Mouse (Mus musculus) macrophage (primary cell): ENCODE results near the gene Kdr. TPM values are rescaled to one million over a fixed set of nuclear protein-coding genes. Genes with fewer than 3 reads are reported as not detected.
"Not testable (repeated sequence)": the region's sequence is repeated elsewhere in the genome, so short reads cannot be mapped to it uniquely, and the experiment has no call there.

Experiments used
- H3K27ac ChIP-seq: fragments of 350-480 bp; formaldehyde crosslinking; 2 replicates; pipeline ENCODE4 v1.9.0; 2021
- H3K36me3 ChIP-seq: fragments of 350-480 bp; formaldehyde crosslinking; 2 replicates; pipeline ENCODE4 v1.9.0; 2021; ENCODE audit errors: inconsistent target
- H3K4me3 ChIP-seq: fragments of 350-480 bp; formaldehyde crosslinking; 2 replicates; pipeline ENCODE4 v1.9.0; 2021; ENCODE audit errors: inconsistent target
- H3K79me2 ChIP-seq: fragments of 350-480 bp; formaldehyde crosslinking; 2 replicates; pipeline ENCODE4 v1.9.0; 2021; ENCODE audit errors: inconsistent target
- WGBS: methylation state at CpG from one replicate; pipeline ENCODE4 v1.1.7; 2026; ENCODE audit warnings: inconsistent platforms; ENCODE audit not compliant: missing documents; 5-methylcytosine and 5-hydroxymethylcytosine counted together
- polyA plus RNA-seq: library from polyadenylated mRNA; stranded (reverse); fragments of 250-400 nt; gene quantifications from 3 replicates; pipeline ENCODE4 v1.2.4, GENCODE M21; 2018; ENCODE audit warnings: inconsistent platforms

Gene Kdr
- polyA plus RNA-seq, 1 experiment from 2014 or later, result 5.8 TPM

DNA sequence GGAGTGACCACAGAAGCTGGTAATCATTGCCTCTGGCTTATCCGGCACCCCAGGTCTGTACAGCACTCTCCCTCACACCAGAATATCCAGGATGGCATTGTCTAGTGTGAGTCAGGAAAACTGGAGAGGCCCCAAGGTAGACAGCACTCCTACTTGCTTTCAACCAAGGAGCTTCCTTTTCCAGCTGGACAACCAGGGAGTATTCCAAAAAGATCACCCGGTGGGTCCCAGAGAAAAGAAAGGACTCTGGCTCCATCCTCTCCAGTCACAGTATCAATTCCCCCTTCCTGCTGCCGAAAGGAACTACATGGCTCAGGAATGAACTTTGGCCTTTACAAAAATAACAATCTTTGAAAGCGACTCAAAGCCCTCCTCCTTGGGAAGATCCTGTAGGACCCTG, 32.9 kb downstream of the Kdr start:
- 98% methylated on average over 4 of the region's 4 CpGs for WGBS
- Histone ChIP-seq H3K4me3 (no peak overlapping the region), H3K27ac (no peak overlapping the region), H3K36me3 (peaks cover 11% of the 10 kb centered on the region), H3K79me2 (no peaks in the 10 kb centered on the region)

DNA sequence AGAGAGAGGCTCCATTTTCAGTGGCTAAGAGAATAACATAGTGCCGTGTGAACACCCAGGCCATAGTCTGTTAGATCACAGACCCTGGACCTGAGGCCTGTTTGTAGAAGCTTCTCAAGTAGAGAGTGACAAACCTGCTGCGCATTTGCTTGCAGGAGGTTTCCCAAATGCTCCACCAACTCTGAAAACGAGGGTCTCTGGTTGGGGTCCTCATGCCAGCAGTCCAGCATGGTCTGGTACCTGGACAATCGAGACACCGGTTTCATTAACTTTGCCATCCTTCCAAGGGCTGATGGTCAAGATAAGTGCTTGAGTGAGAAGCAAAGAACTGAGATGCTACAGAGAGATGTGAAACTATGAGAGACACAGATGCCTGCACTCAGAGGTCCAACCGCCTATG, 35.0 kb downstream of the Kdr start:
- peaks cover 7% of the 10 kb centered on the region; the same call in 1 of the 2 replicates for H3K36me3 ChIP-seq
- WGBS, result 92% methylated on average over 6 of the region's 6 CpGs
- H3K4me3 ChIP-seq, result no peak overlapping the region
- H3K79me2 ChIP-seq, result no peaks in the 10 kb centered on the region
- no peak overlapping the region for H3K27ac ChIP-seq

DNA sequence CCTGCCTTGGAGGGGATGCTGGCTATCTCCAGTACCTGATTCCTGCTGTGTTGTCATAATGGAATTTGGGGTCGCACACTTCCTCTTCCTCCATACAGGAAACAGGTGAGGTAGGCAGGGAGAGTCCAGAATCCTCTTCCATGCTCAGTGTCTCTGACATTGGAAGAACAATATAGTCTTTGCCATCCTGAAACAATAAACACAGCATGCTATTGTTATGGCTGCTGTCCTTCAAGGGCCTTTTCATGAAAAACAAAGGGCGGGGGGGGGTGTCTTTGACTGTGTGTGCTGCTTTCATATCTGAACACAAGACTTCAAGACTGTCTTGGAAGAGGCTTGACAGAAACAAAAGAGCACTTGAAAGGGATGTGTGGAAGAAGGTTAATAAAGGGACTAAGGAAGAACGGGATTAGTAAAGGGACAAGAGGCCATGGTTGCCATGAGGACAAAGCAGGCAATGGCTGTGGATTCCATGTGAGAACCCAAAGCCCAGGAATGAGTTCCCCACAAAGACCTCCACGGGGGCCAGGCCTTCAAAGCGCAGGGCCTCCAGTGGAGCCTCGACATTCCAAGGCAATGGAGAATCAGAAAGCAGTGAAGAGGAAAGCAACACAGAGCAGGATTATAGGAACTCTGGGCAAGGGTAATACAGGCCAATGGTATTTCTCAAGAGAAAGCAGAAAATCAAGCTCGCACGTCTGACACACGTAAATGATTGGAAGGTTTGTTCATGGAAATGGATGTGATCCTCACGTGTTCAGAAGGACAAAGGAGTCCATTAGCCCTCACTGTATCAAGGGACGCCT, 36.3 kb downstream of the Kdr start:
- H3K27ac ChIP-seq, result no peak overlapping the region
- peaks cover 7% of the 10 kb centered on the region; the same call in 1 of the 2 replicates for H3K36me3 ChIP-seq
- 95% methylated on average over 11 of the region's 11 CpGs for WGBS
- H3K4me3 ChIP-seq, result no peak overlapping the region
- no peaks in the 10 kb centered on the region for H3K79me2 ChIP-seq

DNA sequence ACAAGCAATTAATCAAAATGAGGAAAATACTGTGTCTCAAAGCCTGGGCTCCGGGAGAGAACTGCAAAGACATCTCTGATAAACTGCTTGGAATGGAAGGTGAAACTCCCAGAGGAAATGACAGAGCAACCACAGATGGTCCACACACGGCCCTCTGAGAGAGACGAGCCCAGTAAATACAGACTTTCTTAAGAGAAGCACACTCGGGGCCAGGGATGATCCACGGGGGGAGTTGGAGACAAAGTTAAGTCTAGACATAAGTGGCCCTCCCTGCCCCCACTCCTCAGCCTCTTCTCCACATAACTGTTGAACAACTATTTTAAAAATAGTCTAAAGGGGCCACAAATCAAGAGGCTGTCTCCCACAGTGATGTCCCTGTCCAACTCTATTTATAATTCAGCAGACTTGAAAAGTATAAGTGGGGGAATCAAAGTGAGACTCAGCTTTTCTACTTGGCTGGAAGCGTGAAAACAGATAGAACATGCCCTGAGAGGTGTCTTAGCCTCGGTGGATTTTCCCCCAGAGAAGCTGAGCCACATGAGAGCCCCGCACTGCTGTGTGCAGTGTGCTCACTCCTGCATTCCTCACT, 39.0 kb downstream of the Kdr start:
- Histone ChIP-seq H3K36me3 (peaks cover 7% of the 10 kb centered on the region; the same call in 1 of the 2 replicates), H3K27ac (no peak overlapping the region), H3K79me2 (no peaks in the 10 kb centered on the region), H3K4me3 (no peak overlapping the region)
- 40% methylated on average over 8 of the region's 8 CpGs for WGBS

DNA sequence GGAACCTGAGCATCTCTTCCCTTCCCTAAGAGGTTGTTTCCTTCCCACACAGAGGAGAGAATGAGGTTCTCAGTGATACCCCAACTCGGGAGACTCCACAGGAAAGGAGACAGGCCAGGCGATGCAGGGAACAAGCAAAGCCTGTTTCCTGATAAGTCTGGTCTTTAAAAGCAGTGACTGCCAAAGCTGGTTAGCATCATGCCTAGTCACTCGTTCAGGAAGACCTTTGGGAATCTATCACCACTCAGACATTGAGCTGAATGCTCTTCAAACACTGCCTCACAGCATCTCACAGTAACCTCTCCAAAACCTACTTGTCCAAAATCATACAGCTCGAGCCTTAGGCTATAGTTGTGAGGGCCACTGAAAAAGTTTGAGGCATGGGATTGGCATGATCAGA, 40.2 kb downstream of the Kdr start:
- 0 out of 2 replicates have a peak, but pooled peaks cover under 1% of the 10 kb centered on the region for H3K36me3 ChIP-seq
- no peaks in the 10 kb centered on the region for H3K79me2 ChIP-seq
- WGBS, result 70% methylated on average over 4 of the region's 4 CpGs
- H3K27ac ChIP-seq, result no peak overlapping the region
- H3K4me3 ChIP-seq, result no peak overlapping the region

DNA sequence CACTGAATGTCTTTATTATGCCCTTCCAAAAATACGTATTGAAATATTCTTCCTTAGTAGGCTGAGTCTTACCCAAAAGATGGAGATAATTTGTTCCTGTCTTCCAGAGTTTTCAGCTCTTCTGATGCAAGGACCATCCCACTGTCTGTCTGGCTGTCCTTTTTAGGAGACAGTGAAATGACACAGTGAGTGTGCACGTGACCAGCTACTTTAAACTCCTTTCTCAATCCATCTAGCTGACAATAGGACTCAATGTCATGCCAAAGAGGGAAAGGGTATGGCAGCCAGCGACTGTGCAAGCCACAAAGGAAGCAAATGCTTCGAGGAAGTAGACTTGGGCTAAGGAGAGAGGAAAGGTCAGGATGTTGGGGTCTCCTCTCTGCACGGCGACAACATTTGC, 42.0 kb downstream of the Kdr start:
- Histone ChIP-seq H3K4me3 (no peak overlapping the region), H3K27ac (no peak overlapping the region), H3K79me2 (no peaks in the 10 kb centered on the region), H3K36me3 (no peaks in the 10 kb centered on the region)
- WGBS, result 50% methylated on average over 6 of the region's 6 CpGs

DNA sequence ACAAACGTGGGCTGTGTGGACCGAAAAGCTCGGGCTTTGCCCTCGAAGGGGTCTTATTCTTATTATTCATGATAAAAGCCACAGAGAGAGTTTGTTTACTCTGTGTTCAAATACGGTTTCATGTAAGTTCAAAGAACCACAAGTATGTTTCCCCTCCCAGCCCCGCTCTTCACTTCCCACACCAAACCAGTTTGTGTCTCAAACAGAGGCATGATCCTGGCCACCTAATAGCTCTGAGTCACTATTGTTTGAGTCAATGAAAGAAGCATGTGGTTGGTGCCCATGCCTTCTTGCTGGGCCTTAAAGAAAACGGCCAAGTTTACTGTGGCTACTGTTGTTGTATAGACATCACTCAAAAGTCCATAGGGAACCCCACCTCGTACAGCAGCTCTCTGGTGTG, 43.0 kb downstream of the Kdr start:
- Histone ChIP-seq H3K27ac (no peak overlapping the region), H3K79me2 (no peaks in the 10 kb centered on the region), H3K4me3 (no peak overlapping the region), H3K36me3 (no peaks in the 10 kb centered on the region)
- 83% methylated on average over 8 of the region's 8 CpGs for WGBS

DNA sequence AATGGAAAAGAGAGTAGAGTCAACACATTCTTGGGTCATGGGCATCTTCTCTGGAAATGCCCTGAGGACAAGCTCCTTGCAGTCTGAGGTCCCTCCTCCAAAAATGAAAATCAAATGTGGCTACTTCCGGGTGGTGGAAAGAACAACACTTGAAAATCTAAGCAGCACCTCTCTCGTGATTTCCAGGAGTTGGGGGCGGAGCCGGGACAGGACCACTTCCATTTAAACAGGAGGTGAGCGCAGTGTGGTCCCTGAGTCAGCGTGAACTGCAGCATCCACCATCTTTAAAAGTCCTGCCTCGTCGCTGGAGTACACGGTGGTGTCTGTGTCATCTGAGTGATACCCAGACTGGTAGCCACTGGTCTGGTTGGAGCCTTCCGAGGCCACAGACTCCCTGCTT, 44.1 kb downstream of the Kdr start:
- Histone ChIP-seq H3K4me3 (no peak overlapping the region), H3K36me3 (no peaks in the 10 kb centered on the region), H3K27ac (peak overlapping the region; percentile 92), H3K79me2 (no peaks in the 10 kb centered on the region)
- 82% methylated on average over 10 of the region's 10 CpGs for WGBS

DNA sequence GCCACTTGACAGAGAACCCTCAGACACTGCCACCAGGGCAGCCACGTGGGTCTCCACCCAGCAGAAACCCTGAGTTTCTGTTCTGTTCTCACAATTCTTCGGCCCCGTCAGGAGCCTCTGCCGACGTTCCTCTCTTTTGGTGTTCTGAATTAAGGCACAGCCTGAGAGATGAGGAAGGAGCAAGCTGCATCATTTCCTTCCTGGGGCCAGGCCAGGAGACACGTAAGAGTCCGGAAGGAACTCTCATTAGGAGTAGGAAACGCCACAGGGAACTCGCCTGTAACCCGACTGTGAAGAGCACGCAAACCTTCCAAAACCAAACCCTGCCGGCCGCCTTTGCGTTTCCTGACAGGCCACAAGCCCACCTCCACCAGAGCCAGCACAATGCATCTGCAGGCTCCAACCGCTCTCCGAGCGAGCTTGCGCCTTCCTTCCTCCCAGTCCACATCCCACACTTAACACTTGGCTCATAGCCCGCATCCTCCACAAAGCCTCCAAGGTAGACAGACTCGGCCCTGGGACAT, 44.7 kb downstream of the Kdr start:
- Histone ChIP-seq H3K4me3 (no peak overlapping the region; the same call in 1 of the 2 replicates), H3K27ac (peak overlapping the region; percentile 92), H3K36me3 (no peaks in the 10 kb centered on the region), H3K79me2 (no peaks in the 10 kb centered on the region)
- WGBS, result 3% methylated on average over 20 of the region's 20 CpGs

DNA sequence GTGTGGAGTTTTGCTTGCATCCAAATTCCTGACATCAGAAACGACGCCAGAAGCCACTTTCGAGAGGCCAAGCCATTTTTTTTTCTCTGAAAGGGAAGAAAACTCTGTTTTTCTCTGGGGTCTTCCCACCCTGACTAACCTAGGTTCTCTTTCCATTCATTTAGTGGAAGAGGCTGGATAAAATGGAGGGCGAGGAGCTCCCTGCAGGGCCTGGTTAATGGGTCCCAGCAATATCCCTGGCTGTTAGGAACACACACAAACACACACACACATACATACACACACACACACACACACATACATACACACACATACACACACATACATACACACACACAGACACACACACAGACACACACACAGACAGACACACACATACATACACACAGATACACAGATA, 46.8 kb downstream of the Kdr start:
- H3K36me3 ChIP-seq, H3K27ac ChIP-seq, H3K4me3 ChIP-seq, H3K79me2 ChIP-seq: not testable (repeated sequence)
- 95% methylated on average over 4 of the region's 4 CpGs for WGBS

DNA sequence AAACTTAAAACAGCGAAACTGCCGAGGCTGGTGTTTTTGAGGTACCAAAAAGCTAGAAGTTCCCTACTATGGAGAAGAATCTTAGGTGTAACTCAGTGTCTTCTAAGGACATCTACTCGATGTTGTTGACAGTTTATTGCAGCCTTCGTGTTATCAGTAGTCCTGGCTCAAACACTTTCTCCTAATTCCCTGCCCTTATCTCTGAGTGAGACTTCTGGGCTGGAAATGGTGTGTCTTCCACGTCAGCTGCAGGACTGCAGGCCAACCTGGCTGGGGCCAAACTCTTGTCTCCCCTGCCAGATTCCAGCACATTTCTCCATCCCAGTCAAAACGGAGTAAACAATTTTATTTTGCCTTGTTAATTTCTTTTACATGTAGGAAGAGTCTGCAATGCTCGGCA, 48.3 kb downstream of the Kdr start:
- no peaks in the 10 kb centered on the region for H3K36me3 ChIP-seq
- no peaks in the 10 kb centered on the region for H3K79me2 ChIP-seq
- 90% methylated on average over 7 of the region's 7 CpGs for WGBS
- no peak overlapping the region for H3K4me3 ChIP-seq
- H3K27ac ChIP-seq, result no peak overlapping the region

DNA sequence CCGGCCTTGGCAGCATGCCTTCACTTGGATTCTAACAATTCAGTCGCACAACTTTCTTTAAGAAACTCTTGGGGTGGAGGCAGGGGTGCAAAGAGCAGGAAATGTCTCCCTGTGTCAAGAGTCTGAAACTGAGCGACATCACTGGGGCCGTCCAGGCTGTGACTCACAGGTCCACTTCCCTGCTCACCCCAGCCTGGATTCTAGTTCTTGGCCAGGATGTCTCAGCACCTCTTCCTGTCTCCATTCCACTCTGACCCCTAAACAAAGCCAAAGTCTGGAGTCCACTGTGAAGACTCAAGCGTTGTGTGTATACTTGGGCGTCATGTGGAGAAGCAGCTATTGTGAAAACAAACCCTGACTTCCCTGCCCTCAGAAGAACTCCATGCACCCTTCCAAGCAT, 55.6 kb downstream of the Kdr start:
- Histone ChIP-seq H3K79me2 (no peaks in the 10 kb centered on the region), H3K4me3 (no peak overlapping the region), H3K27ac (peak overlapping the region; percentile 87), H3K36me3 (no peaks in the 10 kb centered on the region)
- WGBS, result 83% methylated on average over 6 of the region's 6 CpGs

DNA sequence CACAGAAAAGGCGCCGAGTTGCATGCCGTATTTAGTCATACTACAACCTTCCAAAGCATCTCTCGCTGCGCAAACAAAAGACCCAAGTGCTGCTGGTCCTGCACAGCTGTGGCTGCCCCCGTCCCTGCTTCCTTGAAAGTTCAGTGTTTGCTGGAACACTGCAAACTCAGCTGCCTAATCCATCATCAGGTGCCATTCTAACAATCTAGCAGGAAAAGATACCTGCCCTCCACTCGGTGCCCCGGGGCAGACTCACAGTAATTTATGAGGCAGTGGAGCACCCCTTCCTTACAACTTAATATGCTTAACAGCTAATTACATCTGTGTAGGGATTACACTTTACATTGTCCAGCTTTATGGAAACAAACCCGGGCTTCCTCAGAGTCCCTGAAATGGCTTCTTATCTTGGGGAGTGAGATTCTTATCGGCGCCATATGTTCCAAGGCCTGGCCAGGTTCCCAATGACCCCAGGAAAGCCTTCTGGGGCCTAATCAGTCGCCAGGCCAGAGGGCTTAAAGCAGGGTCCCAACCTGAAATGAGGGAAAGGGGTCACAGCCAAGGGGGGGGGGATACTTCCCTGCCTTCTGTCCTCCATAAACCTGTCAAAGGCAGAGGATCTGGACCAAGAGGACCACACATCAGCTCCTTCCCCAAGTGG, 56.4 kb downstream of the Kdr start:
- Histone ChIP-seq H3K36me3 (no peaks in the 10 kb centered on the region), H3K79me2 (no peaks in the 10 kb centered on the region), H3K4me3 (no peak overlapping the region), H3K27ac (0 out of 2 replicates have a peak overlapping the region, but pooled peaks have one; percentile 87)
- 70% methylated on average over 9 of the region's 12 CpGs for WGBS

DNA sequence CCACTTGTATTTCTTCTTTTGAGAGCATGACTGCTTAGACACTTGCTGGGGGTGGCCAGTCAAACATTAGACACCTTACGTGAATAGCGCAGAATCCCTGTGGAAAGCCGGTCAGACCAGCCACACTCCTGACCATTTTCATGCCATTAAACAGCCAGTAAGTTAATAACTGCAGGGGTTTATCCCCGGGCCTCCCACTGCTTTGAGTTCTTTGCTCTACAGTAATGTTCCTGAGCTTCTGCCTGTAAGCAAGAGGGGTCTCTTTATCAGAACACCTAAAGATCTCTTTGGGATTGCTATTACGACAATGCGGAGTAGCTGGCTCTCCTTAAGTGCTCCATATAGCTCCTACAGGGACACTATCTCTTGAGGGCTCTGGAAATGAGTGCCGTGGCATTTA, 58.7 kb downstream of the Kdr start:
- 98% methylated on average over 7 of the region's 7 CpGs for WGBS
- no peak overlapping the region for H3K27ac ChIP-seq
- no peaks in the 10 kb centered on the region for H3K36me3 ChIP-seq
- H3K4me3 ChIP-seq, result no peak overlapping the region
- no peaks in the 10 kb centered on the region for H3K79me2 ChIP-seq

DNA sequence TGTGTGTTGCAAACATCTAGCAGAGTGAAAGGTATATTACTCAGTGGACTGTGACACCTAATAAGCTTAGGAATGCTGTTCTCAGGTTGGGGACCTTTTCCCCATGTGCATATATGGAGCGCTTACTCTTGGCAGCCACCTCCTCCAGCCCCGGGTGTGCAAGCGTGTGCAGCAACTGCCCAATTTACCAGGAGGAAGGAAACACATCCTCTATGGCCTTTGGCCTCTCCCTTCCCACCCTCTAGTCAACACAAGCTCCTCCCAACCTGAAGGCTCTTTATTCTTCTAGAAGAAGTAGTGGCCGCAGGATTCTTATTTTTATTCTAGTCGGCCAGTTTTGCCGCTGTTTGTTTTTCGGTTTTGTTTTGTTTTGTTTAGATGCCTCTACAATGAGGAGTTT, 60.1 kb downstream of the Kdr start:
- no peaks in the 10 kb centered on the region for H3K36me3 ChIP-seq
- H3K79me2 ChIP-seq, result no peaks in the 10 kb centered on the region
- no peak overlapping the region for H3K4me3 ChIP-seq
- H3K27ac ChIP-seq, result no peak overlapping the region
- 63% methylated on average over 7 of the region's 7 CpGs for WGBS
